Mouse (Mus musculus) layer of hippocampus, adult 8-10 months (tissue): Measurements from ENCODE around the gene Rbms2. TPM values are rescaled to one million over a fixed set of nuclear protein-coding genes. Genes with fewer than 3 reads are reported as not detected.
"Not testable (repeated sequence)": the region's sequence is repeated elsewhere in the genome, so short reads cannot be mapped to it uniquely, and the experiment has no call there.

ENCODE experiments used
- DNase-seq, 2 experiments: peaks; one replicate each; pipeline ENCODE4 v3.0.0; 2022; ENCODE audit warnings: low spot score in 2 of 2
- total RNA-seq, 4 experiments: library from RNA; stranded (reverse); gene quantifications; 2 replicates each; pipeline ENCODE4 v1.2.4; 2022

Gene Rbms2
- total RNA-seq, 4 experiments from 2014 or later: 12.1 to 19.4 (median 16.5) TPM

- DNase-seq: no peak
These were observed 13.0 kb upstream of the Rbms2 start for GRCm38 (mm10) chr10:128193113-128193512.

GRCm38 (mm10) chr10:128192030-128192766 is 12.1 kb upstream of the Rbms2 start:
- DNase-seq: not testable (repeated sequence)

GRCm38 (mm10) chr10:128191472-128191871 is 11.4 kb upstream of the Rbms2 start:
- no peak for DNase-seq

GRCm38 (mm10) chr10:128188242-128188877 is 8.3 kb upstream of the Rbms2 start:
- DNase-seq: peak in 1 of 2 experiments; percentile 82

GRCm38 (mm10) chr10:128187181-128187605 is 7.1 kb upstream of the Rbms2 start:
- no peak for DNase-seq

- peak in 1 of 2 experiments; percentile 76 for DNase-seq
These were observed 5.9 kb upstream of the Rbms2 start for GRCm38 (mm10) chr10:128185959-128186358.

- no peak for DNase-seq
These were observed 5.3 kb upstream of the Rbms2 start for GRCm38 (mm10) chr10:128185277-128185940.

GRCm38 (mm10) chr10:128184296-128184695 is 4.2 kb upstream of the Rbms2 start:
- DNase-seq: no peak

- DNase-seq: no peak
These were observed 2.8 kb downstream of the Rbms2 start for GRCm38 (mm10) chr10:128177316-128177715.

- peak in 1 of 2 experiments; percentile 36 for DNase-seq
These were observed 3.9 kb downstream of the Rbms2 start for GRCm38 (mm10) chr10:128175996-128176755.

GRCm38 (mm10) chr10:128175302-128175701 is 4.8 kb downstream of the Rbms2 start:
- DNase-seq: no peak

GRCm38 (mm10) chr10:128171348-128171747 is 8.7 kb downstream of the Rbms2 start:
- not testable (repeated sequence) for DNase-seq

- DNase-seq: no peak
These were observed 13.0 kb downstream of the Rbms2 start for GRCm38 (mm10) chr10:128167091-128167490.

- not testable (repeated sequence) for DNase-seq
These were observed 14.4 kb downstream of the Rbms2 start for GRCm38 (mm10) chr10:128165726-128166125.

- DNase-seq: no peak
These were observed 26.1 kb downstream of the Rbms2 start for GRCm38 (mm10) chr10:128153978-128154377.

- no peak for DNase-seq
These were observed 29.2 kb downstream of the Rbms2 start for GRCm38 (mm10) chr10:128150941-128151340.

GRCm38 (mm10) chr10:128149592-128149991 is 30.5 kb downstream of the Rbms2 start:
- DNase-seq: no peak

- DNase-seq: no peak
These were observed 31.2 kb downstream of the Rbms2 start for GRCm38 (mm10) chr10:128148789-128149365.

GRCm38 (mm10) chr10:128144961-128145360 is 35.1 kb downstream of the Rbms2 start:
- DNase-seq: no peak

GRCm38 (mm10) chr10:128143659-128144058 is 36.4 kb downstream of the Rbms2 start:
- no peak for DNase-seq

GRCm38 (mm10) chr10:128142165-128142564 is 37.9 kb downstream of the Rbms2 start:
- DNase-seq: no peak
